Mouse (Mus musculus): Measurements from ENCODE around the gene Isoc2b. TPM values are rescaled to one million over a fixed set of nuclear protein-coding genes. Genes with fewer than 3 reads are reported as not detected.

The Isoc2b gene
- total RNA-seq (2023) = 1 to 10 TPM; 2.8 to 6.7 TPM

DNA sequence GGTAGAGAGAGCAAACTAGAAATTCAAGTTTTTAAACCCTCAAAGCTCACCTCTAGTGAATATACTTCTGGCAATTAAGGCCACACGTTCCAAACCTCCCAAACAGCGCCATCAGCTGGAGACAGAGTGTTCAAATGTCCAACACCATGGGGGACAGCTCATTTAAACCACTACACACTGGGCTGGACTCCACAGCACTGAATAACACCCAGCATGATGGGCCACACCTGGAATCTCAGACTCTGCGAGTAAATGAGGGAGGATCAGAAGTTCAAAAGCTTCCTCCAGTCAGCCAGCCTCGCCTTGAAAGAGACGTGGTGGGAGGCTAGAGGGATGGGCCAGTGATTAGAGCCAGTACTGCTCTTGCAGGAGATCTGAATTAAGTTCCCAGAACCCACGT, at the start of gene Isoc2b:
Isoc2b (minus strand) TSS at position 126 of the 400 bp plus-strand sequence.

DNA sequence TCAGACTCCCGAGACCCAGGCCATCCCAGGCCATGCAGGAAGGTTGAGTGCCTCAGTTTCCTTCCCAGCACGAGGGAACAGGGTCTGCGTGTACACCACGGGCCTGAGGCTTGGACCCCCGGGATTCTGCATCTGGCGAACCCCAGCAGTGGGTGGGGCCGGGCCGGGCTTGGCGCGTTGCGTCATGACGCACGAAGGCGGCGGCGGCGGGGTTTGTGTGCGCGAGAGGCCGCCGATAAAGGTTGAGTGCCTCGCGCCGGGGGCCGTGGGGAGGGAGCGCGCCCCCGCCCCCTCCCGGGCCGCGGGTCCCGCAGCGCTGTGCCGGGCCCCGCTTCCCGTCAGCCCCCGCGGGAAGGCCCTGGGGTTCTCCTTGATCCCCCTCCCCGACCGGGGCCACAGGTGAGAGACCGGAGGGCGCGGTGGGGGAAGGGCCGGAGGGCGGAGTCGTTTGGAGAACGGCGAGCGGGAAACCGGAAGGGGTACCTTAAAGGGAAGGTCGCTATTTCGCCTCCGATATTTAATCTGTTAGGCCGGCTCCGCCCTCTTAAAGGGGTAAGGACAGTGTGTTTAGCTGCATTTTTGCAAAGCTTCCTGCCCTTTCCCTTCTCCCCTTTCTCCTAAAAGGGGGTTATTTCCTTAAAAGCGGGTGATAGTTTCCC, 45.1 kb upstream of the Isoc2b start, which contains the start of gene Zfp628:
Zfp628 (plus strand) TSS at position 211 of the 659 bp plus-strand sequence.

DNA sequence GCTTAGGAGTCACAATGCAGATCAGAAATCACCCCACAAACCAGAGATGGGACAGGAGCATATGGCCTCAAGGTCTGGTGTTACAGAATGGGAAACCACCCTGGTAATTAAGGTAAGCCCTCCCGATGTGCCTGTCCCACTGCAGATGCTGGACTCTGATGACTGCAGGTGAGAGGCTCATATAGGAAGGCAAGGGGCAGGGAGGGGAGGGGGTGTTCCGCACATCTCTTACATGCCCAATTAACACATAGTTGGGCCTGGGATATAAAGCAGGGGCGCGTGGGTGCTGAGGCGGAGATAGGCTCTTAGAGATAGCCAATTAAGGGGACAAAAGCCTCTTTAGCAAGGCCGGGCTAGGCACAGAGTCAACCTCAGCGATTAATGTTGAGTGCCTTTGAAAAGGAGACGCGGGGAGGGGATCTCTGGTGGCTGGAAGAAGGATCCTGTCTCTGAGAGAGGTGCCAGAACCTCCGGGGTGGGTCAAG, 36.5 kb upstream of the Isoc2b start, which contains the start of gene Gm36210:
Gm36210 (minus strand) TSS at position 51 of the 485 bp plus-strand sequence.

DNA sequence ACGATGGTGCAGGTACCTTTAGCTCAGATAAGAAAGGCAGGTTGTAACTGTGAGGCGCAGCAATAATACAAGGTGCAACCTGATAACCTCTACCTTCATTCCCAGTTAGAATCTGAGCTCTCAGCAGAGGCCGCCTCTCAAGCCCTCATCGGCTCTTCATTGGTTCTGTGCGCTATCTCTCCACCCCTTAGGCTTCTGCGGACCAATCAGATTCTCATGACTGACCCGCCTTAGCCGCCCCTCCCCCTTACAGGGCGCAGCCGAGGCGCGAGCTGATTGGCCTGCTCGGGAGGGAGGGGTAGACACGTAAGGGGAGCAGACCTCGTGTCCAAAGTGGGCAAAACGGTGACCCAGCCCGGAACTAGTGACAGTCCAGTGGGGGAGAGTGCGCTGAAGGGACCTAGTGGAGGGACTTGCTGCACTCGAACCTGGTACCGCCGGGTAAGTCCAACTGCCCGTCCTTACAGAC, 6.7 kb upstream of the Isoc2b start, which contains the start of gene Isoc2a:
Isoc2a (plus strand) TSS at position 401 of the 469 bp plus-strand sequence.

DNA sequence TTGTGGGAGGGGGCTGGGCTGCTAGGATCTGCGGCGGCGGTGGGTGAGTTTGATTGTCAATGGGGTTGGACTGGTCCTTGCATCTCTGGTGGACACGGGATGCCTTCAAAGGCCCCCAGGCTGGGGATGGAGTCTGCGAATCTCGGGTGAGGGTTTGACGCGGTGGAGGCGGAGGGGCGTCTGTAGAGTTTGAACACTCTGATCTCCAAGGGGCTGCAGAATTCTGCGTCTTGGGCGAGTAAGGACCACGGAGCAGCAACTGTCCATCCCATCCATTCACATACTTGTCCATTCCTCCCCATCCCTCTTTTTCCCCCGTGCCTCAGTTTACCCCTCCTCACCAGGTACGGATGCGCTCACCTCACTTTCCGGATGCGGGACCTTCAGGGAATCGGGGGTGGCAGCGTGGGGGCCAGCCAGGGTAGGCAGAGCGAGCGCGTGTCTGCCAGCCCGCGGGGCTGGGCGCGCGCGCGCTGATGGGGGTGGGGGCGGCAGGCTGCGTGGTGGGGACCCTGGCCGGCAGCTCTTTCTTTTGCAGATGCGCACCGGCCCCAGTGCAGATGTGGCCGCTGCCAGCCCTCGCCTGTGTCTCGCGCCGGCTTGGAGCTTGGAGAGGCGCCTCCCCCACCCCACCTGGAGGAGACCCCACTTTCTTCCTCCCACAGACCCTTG, 25.7 kb downstream of the Isoc2b start, which contains the start of gene Shisa7:
Shisa7 (minus strand) TSS at position 452 of the 672 bp plus-strand sequence.

DNA sequence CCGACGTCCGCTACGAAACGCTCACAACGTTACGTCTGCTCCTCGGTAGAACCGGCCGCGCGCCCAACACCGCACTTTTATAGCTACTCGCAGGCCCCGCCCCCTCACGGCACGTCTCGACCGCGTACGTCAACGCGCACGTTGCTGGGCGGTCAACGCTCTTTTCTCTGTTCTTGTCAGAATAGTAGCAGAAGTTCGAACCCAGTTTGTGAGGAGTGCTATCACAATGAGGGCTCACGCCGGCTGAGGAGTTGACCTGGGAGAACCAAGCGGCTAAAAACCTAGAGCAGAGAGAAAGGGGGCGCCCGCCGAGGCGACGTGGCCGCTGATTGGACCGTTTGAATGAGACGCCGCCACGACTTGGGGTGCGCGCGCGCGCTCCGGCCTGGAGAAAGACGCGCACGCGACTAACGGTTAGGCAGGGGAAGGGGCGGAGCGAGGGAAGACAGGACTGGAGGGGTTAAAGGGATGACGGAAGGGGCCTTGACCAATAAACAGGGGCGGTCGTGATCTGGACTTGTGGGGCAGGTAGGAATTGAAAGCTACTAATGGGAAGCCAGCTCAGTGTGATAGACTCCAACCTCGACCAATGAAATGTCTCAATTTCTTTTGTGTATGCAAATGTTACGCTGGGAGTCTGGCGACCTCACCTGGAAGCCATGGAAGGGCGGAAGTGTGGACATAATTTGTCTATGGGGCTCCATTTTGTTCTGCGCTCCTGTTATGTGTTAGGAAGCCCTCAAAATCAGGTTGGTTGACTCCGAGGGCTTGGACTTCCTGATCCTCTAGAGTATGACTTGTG, 57.6 kb downstream of the Isoc2b start, which contains the start of gene Ube2s:
Ube2s (minus strand) TSS at position 288 of the 802 bp plus-strand sequence.

Other genes starting within 250 kb of the Isoc2b start
- gene Tmem86b, start 238.8 kb downstream of the Isoc2b start, total RNA-seq (2023) = 10 to 100 TPM; 17.4 to 23.2 TPM
- gene Ppp6r1, start 211.2 kb downstream of the Isoc2b start, total RNA-seq (2023) = 100 to 1,000 TPM; 146 to 160 TPM
- gene Hspbp1, start 185.2 kb downstream of the Isoc2b start, total RNA-seq (2023) = 10 to 100 TPM; 15.2 to 16.2 TPM
- gene Brsk1, start 179.7 kb downstream of the Isoc2b start, total RNA-seq (2023) = not detected
- gene Tmem150b, start 145.0 kb downstream of the Isoc2b start, total RNA-seq (2023) = 10 to 100 TPM; 18.1 to 22.3 TPM
- gene Kmt5c, start 130.1 kb downstream of the Isoc2b start, total RNA-seq (2023) = 10 to 100 TPM; 96.3 to 97.7 TPM
- 10 to 100 TPM; 25.0 to 29.5 TPM for gene Cox6b2, start 117.2 kb downstream of the Isoc2b start, total RNA-seq (2023)
- gene Fam71e2, start 99.0 kb downstream of the Isoc2b start, total RNA-seq (2023) = not detected
- not detected for gene Il11, start 87.4 kb downstream of the Isoc2b start, total RNA-seq (2023)
- gene Tmem190, start 87.3 kb downstream of the Isoc2b start, total RNA-seq (2023) = not detected
- gene Tmem238, start 80.6 kb downstream of the Isoc2b start, total RNA-seq (2023) = 1 to 10 TPM; 1.1 to 3.2 TPM
- gene Rpl28, start 77.4 kb downstream of the Isoc2b start, total RNA-seq (2023) = 100 to 1,000 TPM; 921 to 945 TPM
- gene Ube2s, start 57.7 kb downstream of the Isoc2b start, total RNA-seq (2023) = 100 to 1,000 TPM; 187 to 214 TPM
- not detected for gene Shisa7, start 25.6 kb downstream of the Isoc2b start, total RNA-seq (2023)
- 10 to 100 TPM in 1 of 2 experiments, 1 to 10 TPM in 1; 8.7 to 10.1 TPM for gene Isoc2a, start 6.9 kb upstream of the Isoc2b start, total RNA-seq (2023)
- gene Gm36210, start 36.3 kb upstream of the Isoc2b start, total RNA-seq (2023) = not detected
- 10 to 100 TPM; 13.2 to 15.5 TPM for gene Zfp628, start 45.0 kb upstream of the Isoc2b start, total RNA-seq (2023)
- gene Nat14, start 51.8 kb upstream of the Isoc2b start, total RNA-seq (2023) = 1 to 10 TPM; 2.1 to 3.2 TPM
- not detected for gene Ssc5d, start 55.5 kb upstream of the Isoc2b start, total RNA-seq (2023)
- not detected for gene Sbk2, start 94.1 kb upstream of the Isoc2b start, total RNA-seq (2023)
- not detected for gene Sbk3, start 100.9 kb upstream of the Isoc2b start, total RNA-seq (2023)
- 1 to 10 TPM; 2.8 to 3.5 TPM for gene Zfp579, start 125.9 kb upstream of the Isoc2b start, total RNA-seq (2023)
- 10 to 100 TPM; 13.0 to 20.8 TPM for gene Zfp524, start 144.2 kb upstream of the Isoc2b start, total RNA-seq (2023)
- 10 to 100 TPM; 33.3 to 36.3 TPM for gene Fiz1, start 144.4 kb upstream of the Isoc2b start, total RNA-seq (2023)
- not detected for gene Gm44973, start 145.2 kb upstream of the Isoc2b start, total RNA-seq (2023)
- 10 to 100 TPM; 31.9 to 37.3 TPM for gene Zfp865, start 150.1 kb upstream of the Isoc2b start, total RNA-seq (2023)
- gene Ccdc106, start 150.3 kb upstream of the Isoc2b start, total RNA-seq (2023) = under 1 TPM in 1 of 2 experiments, not detected in 1; 0.56 TPM
- not detected for gene 4632433K11Rik, start 163.9 kb upstream of the Isoc2b start, total RNA-seq (2023)
- 1 to 10 TPM; 2.8 to 2.9 TPM for gene Zfp784, start 168.2 kb upstream of the Isoc2b start, total RNA-seq (2023)
- gene Zfp580, start 181.3 kb upstream of the Isoc2b start, total RNA-seq (2023) = under 1 TPM; 0.47 to 0.71 TPM
- 100 to 1,000 TPM; 222 to 227 TPM for gene U2af2, start 191.9 kb upstream of the Isoc2b start, total RNA-seq (2023)
- 100 to 1,000 TPM; 139 to 160 TPM for gene Epn1, start 210.0 kb upstream of the Isoc2b start, total RNA-seq (2023)
- gene Rfpl4, start 246.7 kb upstream of the Isoc2b start, total RNA-seq (2023) = not detected